Mouse (Mus musculus): ENCODE measurements at regions not wholly inside any gene's neighbourhood (a gene's known extent, or its start where the extent isn't known, plus 50 kb on each side); places are given as distances from the start of the nearest gene placed in this dataset.

DNA sequence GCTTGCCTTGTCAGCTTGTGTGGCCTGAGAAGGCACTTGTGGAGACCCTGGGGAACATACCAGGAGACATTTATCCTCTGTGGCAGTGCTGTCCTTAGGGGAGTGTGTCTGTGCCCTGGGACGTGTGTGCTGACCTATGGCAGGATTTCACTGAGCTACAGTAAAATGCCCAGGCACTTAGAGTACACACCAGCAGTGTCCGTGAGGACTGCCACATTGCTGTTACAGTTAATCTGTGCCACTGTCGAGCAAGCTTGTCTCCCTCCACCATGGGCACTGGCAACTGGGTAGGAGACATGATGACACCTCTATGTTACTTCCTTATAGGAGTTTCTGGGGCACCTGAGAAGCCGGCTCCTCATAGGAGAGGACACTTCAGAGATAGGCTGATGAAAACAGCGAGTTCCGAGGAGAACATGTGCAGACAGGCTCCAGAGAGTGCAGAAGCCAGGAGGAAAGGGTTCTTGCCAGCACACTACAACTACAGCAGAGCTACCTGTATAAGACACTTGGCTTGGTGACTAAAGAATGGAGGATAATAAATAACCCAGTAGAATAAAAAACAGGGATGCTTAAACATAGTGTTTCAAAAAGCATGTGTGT, 56.3 kb upstream of the Zfp706 start:
- no peak for DNase-seq (ENCODE audit: extremely low spot score in 1 of 2, low spot score in 2 of 2)
- intact Hi-C loops (cut with DNase I) = no loop called here

- intact Hi-C loops (cut with DNase I) = no loop called here
- no peak for DNase-seq (ENCODE audit: extremely low spot score in 1 of 2, low spot score in 2 of 2)
These were observed 55.0 kb upstream of the Zfp706 start for GRCm38 (mm10) chr15:37062585-37062984.

GRCm38 (mm10) chr15:37061501-37061900, 53.9 kb upstream of the Zfp706 start:
- intact Hi-C loops (cut with DNase I) = no loop called here
- no peak for DNase-seq (ENCODE audit: extremely low spot score in 1 of 2, low spot score in 2 of 2)

GRCm38 (mm10) chr15:37060831-37061230, 53.3 kb upstream of the Zfp706 start:
- no peak for DNase-seq (ENCODE audit: extremely low spot score in 1 of 2, low spot score in 2 of 2)
- intact Hi-C loops (cut with DNase I) = no loop called here

Measured in left cerebral cortex, postnatal 10 days (tissue).